Mouse (Mus musculus) gastrocnemius, adult 8-10 months (tissue): ENCODE data around the gene Aqp3. TPM values are rescaled to one million over a fixed set of nuclear protein-coding genes. Genes with fewer than 3 reads are reported as not detected.

Experiments
- DNase-seq, 2 experiments: peaks; one replicate each; pipeline ENCODE4 v3.0.0; 2022; ENCODE audit warnings: low spot score in 2 of 2
- total RNA-seq, 4 experiments: library from RNA; stranded (reverse); gene quantifications; 2 replicates each; pipeline ENCODE4 v1.2.4; 2022

The Aqp3 gene
- not detected for total RNA-seq

- no peak for DNase-seq
Observed at GRCm38 (mm10) chr4:41097871-41098576, at the start of gene Aqp3. TSS of gene Aqp3 (minus strand) at chr4:41098183.

GRCm38 (mm10) chr4:41142601-41143000, 44.6 kb upstream of the Aqp3 start:
- no peak for DNase-seq

- DNase-seq = no peak
Observed at GRCm38 (mm10) chr4:41140174-41140875, 42.3 kb upstream of the Aqp3 start.

GRCm38 (mm10) chr4:41136811-41137210, 38.8 kb upstream of the Aqp3 start:
- DNase-seq = no peak

- DNase-seq = peak in 1 of 2 experiments; percentile 63
Observed at GRCm38 (mm10) chr4:41136454-41136805, 38.4 kb upstream of the Aqp3 start.

- DNase-seq = peak; percentile 45 to 68
Observed at GRCm38 (mm10) chr4:41135711-41136453, 37.9 kb upstream of the Aqp3 start, which contains the start of gene Ube2r2. TSS of gene Ube2r2 (plus strand) at chr4:41135743.

- peak; percentile 63 to 67 for DNase-seq
Observed at GRCm38 (mm10) chr4:41134935-41135710, 37.1 kb upstream of the Aqp3 start.

- DNase-seq = no peak
Observed at GRCm38 (mm10) chr4:41133529-41134291, 35.7 kb upstream of the Aqp3 start.

- no peak for DNase-seq
Observed at GRCm38 (mm10) chr4:41132471-41132870, 34.5 kb upstream of the Aqp3 start.

- DNase-seq = no peak
Observed at GRCm38 (mm10) chr4:41129836-41130235, 31.9 kb upstream of the Aqp3 start.

- no peak for DNase-seq
Observed at GRCm38 (mm10) chr4:41129406-41129805, 31.4 kb upstream of the Aqp3 start.

GRCm38 (mm10) chr4:41124180-41124951, 26.4 kb upstream of the Aqp3 start, which contains the start of gene Nol6:
TSS of gene Nol6 (minus strand) at chr4:41124455.
- DNase-seq = peak; percentile 97 to 98

GRCm38 (mm10) chr4:41118706-41119292, 20.8 kb upstream of the Aqp3 start:
- peak in 1 of 2 experiments; percentile 40 for DNase-seq

GRCm38 (mm10) chr4:41116817-41117216, 18.8 kb upstream of the Aqp3 start:
- DNase-seq = no peak

GRCm38 (mm10) chr4:41115793-41116192, 17.8 kb upstream of the Aqp3 start:
- DNase-seq = no peak

GRCm38 (mm10) chr4:41115074-41115473, 17.1 kb upstream of the Aqp3 start:
- no peak for DNase-seq

GRCm38 (mm10) chr4:41114358-41115070, 16.5 kb upstream of the Aqp3 start:
- DNase-seq = no peak

- no peak for DNase-seq
Observed at GRCm38 (mm10) chr4:41108717-41109425, 10.9 kb upstream of the Aqp3 start.
